Mouse (Mus musculus) regulatory T cell (primary cell): ENCODE results near the gene Exog.

Experiments used
- in situ Hi-C: fragments of 300-600 bp; cut with MboI, MseI; formaldehyde crosslinking; loops from one replicate; pipeline ENCODE4 v1.15.1; 2025; ENCODE audit warnings: high pct_unique_total_duplicates

Gene Exog

DNA sequence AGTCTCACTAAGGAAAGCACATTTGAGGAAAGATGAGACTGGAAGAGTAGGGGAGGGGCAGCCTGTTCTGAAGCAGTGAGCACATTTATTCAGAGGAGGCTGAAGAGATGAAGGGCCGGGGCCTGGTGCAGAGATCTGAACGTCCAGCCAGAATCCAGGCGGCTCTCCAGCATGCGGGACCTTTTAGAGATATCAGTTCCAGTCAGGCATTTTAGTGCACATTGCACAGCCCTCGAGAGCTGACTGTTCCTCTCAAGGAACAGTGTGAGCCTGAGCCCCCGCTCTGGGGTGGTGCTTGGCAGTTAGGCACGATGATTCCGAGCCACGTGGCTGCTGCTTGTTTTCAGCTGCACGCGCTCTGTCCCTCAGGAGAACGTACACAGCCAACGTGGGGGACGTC is 12.4 kb downstream of the Exog start:
- in situ Hi-C loops, result no loop called here

DNA sequence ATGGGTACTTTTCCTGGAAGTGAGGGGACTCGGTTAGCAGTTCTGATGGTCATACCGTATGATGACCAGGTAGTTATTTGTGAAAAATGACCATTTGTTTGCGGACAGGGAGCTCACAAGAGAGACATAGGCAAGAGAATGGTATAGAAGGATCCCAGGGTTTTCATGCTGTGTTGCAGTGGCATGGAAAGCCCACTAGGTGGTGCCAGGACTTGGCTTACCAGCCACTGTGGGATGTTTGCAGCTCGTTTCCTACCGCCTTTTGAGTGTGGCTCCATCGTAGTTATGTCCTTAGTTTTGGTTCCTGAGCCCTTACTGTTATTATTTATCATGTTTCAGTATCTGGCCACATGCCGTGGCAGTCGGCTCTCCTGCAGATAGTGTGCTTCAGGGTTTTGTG is 15.7 kb downstream of the Exog start:
- in situ Hi-C loops, result no loop called here

DNA sequence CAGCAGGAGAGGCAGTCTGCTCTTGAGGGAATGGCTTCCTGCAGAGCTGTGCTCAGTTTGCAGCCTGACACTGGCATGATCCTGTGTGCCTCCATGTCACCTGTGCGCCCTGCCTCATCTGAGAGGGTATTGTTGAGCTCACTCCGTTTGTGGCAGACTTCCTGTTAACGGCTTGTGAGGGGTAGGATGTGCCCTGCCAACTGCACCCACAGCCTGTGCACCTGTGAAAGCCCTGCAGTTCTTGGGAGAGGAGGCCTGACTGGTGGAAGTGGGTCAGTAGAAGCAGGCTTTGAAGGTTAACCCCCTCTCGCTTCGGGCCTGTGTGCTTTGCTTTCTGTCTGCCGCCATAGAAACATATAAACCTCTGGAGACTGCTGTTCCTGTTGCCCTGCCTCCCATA is 20.3 kb downstream of the Exog start:
- in situ Hi-C loops, result no loop called here

DNA sequence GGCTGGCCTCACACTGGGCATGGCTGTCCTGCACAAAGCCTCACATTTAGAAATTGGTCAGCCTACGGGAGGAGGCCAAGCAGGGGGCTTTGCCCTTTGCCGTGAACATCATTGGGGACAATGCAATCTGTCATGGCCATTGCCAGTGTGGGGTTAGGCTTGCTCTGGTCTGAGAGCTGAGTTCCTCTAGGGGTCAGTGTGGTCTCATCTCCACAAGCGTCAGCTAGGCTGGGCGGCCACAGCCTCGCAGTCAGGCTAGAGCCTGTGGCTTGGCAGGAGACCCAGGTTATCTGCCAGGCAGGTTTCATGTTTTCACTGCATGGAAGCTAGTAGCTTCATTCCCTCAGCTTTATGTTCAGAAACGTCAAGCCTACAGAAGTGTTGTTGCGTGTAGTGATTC is 20.9 kb downstream of the Exog start:
- in situ Hi-C loops, result no loop called here

DNA sequence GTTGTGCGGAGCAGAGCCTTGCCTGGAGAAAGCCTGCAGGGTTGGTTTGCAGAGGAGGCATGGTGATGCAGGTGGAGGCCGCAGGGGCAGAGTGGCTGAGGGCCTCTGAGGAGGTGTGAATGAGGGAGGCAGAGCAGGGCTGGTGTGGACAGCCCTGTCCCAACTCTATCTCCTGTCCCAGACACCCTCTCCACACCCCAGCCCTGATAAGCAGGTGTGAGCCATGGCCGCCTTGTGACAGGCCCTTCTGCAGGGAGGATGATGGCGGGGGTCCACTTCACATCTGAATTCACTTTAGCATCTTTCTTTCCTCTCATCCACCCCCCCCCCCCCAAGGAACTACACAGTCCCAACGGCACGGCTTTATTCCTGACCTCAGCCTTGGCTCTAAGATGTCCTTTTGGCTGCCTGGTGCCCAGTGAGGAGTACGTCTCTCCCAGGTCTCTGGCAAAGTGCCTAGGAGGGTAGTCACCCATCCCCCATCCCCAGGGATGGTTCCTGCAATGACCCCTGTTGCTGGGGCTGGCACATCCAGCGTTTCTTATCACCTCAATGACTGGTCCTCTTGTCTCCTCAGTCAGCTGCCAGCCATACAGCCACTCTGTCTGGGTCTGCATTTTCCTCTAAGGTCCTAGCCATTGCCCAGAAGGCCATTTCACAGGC is 25.1 kb downstream of the Exog start:
- in situ Hi-C loops, result no loop called here

DNA sequence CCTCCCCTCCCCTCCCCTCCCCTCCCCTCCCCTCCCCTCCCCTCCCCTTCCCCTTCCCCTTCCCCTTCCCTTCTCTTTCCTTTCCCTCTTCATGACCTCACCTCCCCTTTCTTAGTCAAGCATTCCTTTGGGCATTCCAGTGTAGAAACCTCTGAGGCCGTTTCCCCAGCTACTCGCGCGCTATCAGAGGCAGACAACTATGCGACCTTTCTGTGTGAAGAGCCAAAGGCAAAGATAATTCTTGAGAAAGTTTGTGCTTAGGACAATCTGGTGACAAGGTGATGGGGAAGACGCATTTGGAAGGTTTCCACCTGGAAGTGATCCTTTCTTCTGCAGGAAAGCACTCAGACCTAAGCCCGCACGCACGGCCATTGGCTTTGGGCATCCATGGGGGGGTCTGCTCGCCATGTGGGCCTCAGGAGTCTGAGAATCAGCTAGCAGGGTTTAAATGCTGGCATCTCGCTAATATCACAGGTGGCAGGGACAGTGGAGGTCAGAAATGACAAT is 27.7 kb downstream of the Exog start:
- in situ Hi-C loops, result no loop called here

DNA sequence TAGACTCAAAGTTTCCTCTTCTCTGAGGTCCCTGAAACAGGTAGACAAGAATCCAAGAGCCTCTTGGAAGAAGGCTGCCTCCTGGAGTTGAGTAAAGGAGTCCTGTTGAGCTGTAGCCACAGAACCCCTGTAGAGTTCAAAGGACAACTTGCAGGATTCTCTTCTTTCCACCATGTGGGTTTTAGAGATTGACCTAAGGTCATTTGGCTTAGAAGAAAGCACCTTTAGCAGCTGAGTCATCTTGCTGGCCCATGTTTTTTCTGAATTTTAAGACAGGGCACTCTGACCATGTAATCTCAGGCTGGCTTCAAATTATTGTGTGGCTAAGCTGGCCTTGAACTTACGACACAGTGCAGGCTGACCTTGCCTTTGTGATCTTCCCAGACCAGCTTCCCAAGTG is 28.3 kb downstream of the Exog start:
- in situ Hi-C loops, result no loop called here

DNA sequence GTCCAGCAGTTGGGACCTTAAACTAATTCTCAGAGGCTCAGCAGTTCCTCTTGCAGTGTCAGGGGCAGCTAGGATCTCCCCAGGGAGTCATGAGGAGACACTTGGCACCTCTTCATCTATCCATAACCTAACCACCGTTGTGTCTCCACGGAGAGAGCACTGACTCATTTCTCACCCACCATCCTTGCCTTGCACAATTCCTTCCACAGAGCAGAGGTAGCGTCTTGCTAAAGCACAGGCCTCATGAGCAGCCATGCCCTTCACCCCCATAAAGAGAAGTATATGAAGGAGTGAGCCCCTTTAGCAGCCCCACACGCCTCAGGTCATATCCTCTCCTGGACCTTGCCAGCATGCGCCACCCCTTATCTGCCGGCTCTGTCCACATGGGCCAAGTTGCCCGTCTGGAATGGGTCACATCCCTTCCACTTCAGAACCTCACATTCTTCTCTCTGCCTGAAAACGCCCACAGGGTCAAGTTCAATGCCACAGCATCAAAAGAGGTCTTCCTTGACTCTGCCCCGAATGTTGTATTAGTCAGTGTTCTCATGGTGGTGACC is 28.9 kb downstream of the Exog start:
- in situ Hi-C loops, result no loop called here

DNA sequence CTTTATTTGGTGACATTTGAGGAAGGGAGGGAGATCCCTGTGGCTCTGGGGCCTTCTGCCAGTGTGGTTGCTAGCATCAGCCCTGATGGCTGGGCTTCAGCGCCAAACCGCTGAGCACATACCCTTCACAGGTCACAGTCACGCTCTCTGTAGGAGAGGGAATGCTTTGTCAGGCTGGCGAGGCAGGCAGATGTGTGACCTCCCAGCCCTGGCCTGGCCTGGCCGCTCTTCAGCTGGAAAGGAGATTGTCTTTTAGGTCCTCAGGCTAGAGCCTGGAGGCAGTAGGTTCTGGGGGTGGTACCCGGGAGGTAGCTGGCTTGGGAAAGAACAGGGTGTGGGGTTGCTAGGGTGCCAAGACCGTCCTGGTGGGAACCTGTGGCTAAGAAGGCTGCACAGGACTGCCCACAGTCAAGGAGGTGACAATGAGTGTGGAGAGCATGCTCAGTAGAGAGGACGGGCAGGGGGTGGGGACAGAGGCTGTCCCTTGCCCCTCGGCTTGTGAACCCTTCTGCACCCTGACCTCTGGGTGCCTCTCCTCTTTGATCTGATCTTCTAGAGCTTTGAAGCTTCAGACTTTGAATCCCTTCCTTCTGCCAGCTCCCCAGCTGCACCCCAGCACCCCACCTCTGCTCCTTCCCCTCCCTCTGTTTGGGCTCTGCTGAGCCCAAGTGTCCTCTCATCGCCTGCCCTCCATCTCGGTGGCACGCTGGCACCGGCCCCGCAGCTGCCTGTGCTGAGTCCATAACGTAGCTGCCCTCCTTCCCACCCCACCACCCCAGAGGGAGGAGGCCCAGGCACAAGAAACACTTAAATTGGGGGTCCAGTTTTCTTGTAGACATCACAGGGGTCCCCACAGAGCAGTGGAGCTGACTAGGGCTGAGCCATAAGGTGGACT is 30.2 kb downstream of the Exog start:
- in situ Hi-C loops, result no loop called here

DNA sequence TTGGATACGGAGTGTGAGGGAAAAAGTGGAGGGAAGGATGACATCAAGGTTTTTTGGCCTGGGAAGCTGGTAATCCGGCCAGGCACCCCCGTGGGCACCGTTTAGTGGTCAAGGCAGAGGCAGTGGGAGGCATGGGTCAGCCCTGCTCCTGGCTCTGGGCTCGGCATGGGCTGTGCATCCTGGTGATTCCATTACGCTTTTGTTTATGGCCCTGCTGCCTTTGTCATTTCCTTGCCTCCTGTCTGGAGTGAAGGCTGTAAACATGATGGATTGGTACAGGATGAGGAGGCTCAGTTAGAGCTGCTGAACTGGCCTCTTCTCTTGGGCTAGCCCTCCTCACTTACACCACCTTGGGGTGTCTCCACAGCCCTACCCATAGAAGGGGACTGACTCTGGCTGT is 33.0 kb downstream of the Exog start:
- in situ Hi-C loops, result no loop called here

DNA sequence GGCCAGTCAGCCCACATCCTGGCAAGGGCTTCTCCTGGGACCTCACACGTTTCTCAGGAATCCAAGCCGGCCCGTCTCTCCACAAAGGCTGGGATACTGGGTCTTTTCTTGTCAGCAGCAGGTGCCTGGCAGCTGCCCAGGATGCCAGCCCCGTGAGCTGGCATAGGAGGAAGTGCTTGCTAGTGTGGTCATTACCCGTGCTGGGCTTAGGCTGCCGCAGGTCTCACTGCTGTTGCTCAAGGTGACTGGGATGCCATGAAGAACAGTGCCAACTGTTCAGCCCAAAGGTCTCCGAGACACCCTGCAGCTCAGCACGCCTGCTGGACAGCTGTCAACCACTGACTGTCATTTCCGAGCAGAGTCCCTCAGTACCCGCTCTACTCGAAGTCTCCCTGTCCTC is 33.6 kb downstream of the Exog start:
- in situ Hi-C loops, result no loop called here

DNA sequence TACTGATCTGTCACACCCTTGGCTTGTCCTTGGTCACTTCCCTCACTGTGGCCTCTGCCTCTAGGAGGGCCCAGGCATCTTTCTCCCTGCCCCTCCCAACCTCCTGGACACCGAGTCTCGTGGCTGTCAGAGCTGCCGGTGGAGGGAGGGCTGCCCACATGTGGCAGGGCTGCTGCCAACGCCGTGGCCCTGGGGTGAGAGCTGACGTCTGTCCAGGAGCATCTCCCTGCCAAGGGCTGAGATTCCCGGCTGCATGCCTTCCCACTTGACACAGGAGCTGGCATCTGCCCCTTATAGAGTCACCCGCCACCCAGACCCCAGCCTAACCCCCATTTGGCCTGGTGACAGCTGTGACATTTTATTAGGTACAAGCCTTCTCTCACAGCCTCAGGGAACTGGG is 34.6 kb downstream of the Exog start:
- in situ Hi-C loops, result no loop called here

DNA sequence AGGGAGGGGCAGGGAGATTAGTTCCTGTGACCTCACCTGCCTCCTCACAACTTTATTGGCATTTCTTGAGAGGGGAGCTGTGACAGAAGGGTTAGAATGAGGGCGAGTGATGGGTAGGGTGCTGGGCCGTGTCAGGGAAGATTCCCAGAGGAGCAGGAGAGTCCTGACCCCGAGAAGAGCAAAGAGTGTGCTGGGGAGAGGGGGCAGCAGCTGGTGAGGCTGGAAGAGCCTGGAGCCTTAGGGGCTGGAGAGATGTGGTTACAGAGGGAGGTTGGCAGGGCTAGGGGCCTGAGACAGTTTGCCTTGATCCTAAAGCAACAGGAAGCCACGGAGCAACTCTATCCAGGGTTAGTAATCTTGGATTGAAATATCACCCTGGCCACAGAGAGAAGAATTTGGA is 36.9 kb downstream of the Exog start:
- in situ Hi-C loops, result no loop called here

DNA sequence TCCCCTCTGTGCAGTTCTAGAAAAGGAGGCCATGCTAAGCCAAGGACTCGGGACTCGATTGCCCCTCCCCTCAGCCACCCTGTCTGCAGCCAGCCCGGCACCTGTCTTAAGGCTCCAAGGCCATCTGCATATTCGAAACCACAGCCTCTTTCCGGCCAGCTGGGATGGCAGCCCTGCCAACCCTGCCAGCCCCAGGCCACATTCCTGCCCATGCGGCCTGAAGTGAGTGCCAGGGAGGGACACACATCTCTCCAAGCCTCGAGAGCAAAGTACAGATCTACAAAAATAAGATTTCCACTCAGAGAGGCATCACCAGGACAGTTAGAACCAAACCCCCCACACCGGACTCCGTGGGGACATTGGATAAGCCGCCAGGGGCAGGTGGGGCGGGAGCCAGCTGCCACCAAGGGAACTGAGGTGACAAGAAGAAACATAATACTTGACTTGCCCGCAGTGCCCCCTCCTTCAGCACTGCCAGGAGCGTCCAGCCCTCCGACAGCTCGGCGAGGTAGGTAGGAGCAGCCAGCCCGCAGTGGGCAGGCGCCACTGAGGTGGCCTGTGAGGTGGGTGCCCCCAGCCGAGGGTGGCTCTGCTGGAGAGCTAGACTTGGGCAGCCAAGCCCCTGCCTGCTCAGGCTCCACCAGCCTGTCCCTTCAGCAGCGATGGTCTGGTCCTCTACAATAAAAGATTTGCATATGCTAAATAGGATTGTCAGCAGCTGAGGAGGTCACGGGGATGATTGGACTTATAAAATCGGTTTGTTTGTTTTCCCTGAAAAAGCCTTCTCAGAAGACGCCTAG is 39.0 kb downstream of the Exog start:
- in situ Hi-C loops, result no loop called here

DNA sequence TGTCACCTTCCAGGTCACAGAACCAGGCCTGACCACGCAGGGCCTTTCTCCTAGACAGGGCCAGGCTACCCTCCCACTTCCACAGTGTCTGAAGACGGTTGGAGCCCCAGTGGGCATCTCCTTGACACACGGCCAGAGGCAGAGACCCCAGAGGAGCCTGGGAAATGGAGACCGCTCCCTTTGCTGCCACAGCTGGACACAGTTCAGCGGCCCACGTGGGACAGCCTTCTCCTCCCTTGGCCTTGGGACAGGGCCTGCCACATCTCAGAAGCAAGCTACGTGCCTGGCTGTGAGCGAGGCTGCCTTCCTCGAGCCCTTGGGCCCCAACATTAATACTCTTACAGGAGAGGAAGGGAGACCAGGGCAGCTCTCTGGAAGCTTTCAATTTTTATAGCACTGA is 39.7 kb downstream of the Exog start:
- in situ Hi-C loops, result no loop called here

DNA sequence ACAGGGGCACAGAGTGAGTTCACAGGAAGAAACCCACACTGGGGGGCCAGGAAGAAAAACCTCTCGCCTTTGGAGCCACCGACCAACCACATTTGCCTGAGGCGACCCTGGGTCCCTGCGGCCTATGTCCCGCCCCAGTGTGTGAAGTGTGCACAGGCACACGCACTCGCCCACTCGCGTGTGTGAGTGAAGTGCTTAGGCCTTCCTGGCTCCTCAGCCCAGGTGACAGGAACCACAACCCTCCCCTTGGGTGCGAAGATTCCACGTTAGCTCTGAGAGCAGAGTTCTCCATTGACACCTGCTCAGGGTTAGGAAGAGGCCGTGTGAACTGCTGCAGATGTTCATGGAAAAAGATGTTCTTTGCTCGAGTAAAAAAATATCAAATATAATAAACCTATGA is 40.1 kb downstream of the Exog start:
- in situ Hi-C loops, result no loop called here

DNA sequence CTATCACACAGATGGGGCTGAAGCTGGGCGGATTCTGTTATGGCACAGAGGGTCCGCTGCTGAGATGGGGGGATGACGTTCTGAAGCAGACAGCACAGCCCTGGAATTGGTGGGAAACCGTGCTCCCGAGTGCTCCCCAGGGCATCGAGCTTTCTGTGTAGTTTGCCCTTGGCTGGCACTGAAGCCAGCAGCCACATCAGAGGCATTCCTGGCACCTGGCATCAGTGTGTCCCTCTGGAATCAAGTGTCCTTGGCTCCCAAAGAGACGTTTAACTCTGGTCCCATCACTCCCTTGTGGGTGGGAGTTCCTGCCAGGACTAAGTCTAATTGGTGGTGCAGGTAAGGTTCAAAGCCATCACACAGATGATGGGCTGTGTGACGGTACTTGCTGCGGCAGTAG is 51.6 kb downstream of the Exog start:
- in situ Hi-C loops, result loop anchor here (5.0 kb wide), 1 partner anchor 1491 kb away; no protein-coding TSS in a partner anchor

DNA sequence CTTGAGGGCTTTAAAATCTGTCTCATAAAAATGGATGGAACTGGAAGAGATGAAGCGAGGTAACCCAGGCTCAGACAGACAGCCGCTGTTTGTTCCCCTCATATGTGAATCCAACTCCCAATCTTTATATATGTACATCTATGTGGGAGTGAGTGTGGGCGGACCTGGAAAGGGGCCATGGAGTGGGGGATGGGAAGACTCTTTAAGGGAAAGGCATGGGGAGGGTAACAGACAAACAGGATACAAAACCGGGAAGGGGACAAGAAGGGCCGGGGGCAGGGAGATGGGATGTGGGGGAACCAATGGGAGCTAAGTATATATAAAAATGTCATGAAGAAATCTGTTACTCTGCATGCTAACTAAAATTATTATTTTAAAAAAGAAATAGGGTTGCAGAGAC is 52.2 kb downstream of the Exog start:
- in situ Hi-C loops, result loop anchor here (5.0 kb wide), 1 partner anchor 1490 kb away; no protein-coding TSS in a partner anchor

DNA sequence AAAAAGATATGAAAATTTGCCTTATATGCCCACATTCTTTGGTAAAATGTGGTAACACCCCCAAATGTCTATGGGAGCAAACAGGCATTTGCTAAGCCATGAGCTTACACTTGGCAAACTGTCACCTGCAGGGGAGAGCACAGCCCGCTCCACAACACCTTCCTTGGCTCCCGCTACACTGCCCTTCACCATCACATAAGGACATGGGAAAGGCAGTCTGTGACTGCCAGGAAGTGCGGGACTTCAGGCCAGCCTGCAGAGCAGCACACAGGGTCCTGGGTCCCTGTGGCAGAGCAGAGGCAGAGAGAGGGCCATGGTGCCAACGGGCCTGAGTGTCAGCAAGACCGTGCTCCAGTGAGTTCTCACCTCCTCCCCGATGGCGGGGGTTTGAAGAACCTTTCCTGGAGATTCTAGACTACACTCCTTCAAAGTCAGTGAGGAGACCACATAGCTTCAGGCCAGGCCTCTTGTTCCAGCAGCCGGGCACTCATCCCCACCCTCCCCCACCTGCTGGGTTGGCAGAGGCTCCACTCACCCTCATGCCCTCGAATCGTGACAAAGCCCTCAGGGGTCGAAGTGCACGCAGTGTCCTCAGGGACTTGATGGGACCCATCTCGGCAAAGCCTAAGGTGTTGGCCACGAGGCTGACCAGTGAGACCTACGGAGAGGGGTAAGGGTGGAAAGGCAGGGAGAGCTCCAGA is 53.0 kb downstream of the Exog start:
- in situ Hi-C loops, result loop anchor here (5.0 kb wide), 1 partner anchor 1490 kb away; no protein-coding TSS in a partner anchor

DNA sequence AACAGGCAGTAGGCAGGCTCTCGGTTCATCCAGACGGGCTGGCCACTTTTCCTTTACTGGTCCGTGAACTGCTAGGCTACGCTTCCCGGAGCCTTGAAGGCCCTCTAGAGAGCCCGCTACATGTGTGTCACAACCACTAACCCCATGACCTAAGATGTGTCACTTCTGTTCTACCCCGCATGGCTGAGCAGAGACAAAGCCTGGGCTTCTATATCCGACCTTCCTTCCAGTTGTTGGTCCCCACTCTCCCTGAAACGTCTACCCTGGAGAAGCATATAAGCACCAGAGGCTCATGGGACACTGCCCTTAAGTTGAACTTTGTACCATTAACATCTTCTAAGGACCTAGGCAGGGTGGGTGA is 53.5 kb downstream of the Exog start:
- in situ Hi-C loops, result loop anchor here (5.0 kb wide), 1 partner anchor 1489 kb away; no protein-coding TSS in a partner anchor

DNA sequence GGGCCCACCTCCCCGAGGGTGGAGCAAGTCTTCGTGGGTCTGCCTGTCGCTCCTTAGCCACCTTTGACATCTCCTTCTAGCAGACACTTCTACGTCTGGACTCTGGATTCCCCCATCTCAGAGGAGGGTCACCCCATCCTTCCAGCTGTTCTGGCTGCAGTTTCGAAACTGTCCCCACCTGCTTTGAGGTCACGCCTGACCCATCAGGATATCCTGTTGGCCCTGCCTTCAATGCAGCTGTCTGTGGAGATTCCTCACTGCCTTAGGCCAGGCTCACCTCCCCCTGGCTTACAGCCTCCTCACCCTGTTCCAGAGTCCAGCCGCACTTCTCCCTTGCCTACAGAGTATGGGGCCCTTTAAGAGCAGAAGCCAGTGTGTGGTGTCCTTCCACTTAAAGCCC is 54.1 kb downstream of the Exog start:
- in situ Hi-C loops, result loop anchor here (5.0 kb wide), 1 partner anchor 1488 kb away; no protein-coding TSS in a partner anchor
